Mouse (Mus musculus) lung, embryonic 14.5 days (tissue): Measurements from ENCODE around the gene Prr12. TPM values are rescaled to one million over a fixed set of nuclear protein-coding genes. Genes with fewer than 3 reads are reported as not detected.

ENCODE experiments used
- ATAC-seq: fragments of 200-750 bp; cut with Nextera tagmentation; 2 replicates; pipeline ENCODE4 v1.8.0; 2017; ENCODE audit warnings: mild to moderate bottlenecking, moderate TSS enrichment, moderate library complexity; ENCODE audit not compliant: insufficient read depth
- DNase-seq: peaks from one replicate; pipeline ENCODE4 v3.0.0-alpha.2; 2015
- H3K27ac ChIP-seq: fragments of 300-500 bp; sonication (generic); 2 replicates; pipeline ENCODE4 v1.5.1; 2014; ENCODE audit warnings: low read depth, mild to moderate bottlenecking, moderate library complexity
- H3K27me3 ChIP-seq: fragments of 300-500 bp; sonication (generic); 2 replicates; pipeline ENCODE4 v1.6.1; 2014; ENCODE audit warnings: low read length, control low read depth; ENCODE audit not compliant: insufficient read depth
- H3K36me3 ChIP-seq: fragments of 300-500 bp; sonication (generic); 2 replicates; pipeline ENCODE4 v1.6.1; 2014; ENCODE audit warnings: control low read depth; ENCODE audit not compliant: insufficient read depth
- H3K4me1 ChIP-seq: fragments of 300-500 bp; sonication (generic); 2 replicates; pipeline ENCODE4 v1.6.1; 2014; ENCODE audit warnings: antibody characterized with exemption, control low read depth; ENCODE audit not compliant: insufficient read depth
- H3K4me2 ChIP-seq: fragments of 300-500 bp; sonication (generic); 2 replicates; pipeline ENCODE4 v1.6.1; 2014; ENCODE audit warnings: mild to moderate bottlenecking
- H3K4me3 ChIP-seq: fragments of 300-500 bp; sonication (generic); 2 replicates; pipeline ENCODE4 v1.5.1; 2014; ENCODE audit warnings: low read depth, low read length
- H3K9ac ChIP-seq: fragments of 300-500 bp; sonication (generic); 2 replicates; pipeline ENCODE4 v1.6.1; 2014
- H3K9me3 ChIP-seq: fragments of 300-500 bp; sonication (generic); 2 replicates; pipeline ENCODE4 v1.6.1; 2016; ENCODE audit warnings: low read depth, low read length, control low read depth
- CTCF ChIP-seq: IDR thresholded peaks from 2 replicates; pipeline ENCODE4 v1.5.1; 2016; ENCODE audit warnings: antibody characterized with exemption, low read depth
- WGBS: fragments of 180-500 bp; shearing (Covaris S2); extraction: QIAGEN DNeasy Blood & Tissue Kit; methylation state at CpG from one replicate; pipeline ENCODE4 v1.1.7; 2014; 5-methylcytosine and 5-hydroxymethylcytosine counted together
- polyA plus RNA-seq: library from polyadenylated mRNA; unstranded; fragments of >200 nt; fragmentation: Nextera tagmentation; extraction: Ambion mirVana; gene quantifications from 2 replicates; pipeline ENCODE4 v1.2.1, GENCODE M21; 2014

The Prr12 gene
- polyA plus RNA-seq, 1 experiment from 2014 or later = 16.2 TPM

DNA sequence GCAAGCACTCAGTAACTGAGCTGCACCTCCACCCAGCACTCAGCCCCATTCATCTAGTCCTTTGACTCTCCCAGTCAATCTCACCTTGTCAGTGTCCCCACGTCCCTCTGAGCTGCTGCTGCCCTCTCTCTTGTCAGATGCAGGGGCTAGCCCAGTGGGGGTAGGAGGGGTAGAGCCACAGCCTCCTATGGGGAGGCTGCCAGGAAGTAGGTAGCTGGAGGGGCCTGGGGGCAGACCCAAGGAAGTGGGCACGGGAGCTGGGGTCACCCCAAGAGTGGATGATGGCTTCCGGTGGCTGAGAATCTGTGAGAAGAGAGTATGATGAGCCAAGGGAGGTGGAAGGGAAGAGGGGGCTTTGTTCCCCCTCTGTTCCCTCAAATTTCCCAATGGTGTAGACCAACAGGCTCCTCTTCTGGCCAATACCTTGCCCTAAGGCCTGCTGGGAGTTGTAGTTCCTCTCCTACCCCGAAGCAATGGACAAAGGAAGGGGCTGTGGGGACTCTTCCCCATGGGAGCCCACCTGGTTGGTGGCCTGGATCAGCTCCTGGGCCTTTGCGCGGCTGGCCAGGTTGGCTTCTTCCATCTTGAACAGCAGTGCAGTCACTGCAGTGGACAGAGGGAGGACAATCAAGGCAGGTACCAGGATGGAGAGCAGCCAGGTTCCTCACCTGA, 47.2 kb downstream of the Prr12 start:
- Histone ChIP-seq H3K9ac (no peak overlapping the region), H3K9me3 (no peaks in the 10 kb centered on the region)

DNA sequence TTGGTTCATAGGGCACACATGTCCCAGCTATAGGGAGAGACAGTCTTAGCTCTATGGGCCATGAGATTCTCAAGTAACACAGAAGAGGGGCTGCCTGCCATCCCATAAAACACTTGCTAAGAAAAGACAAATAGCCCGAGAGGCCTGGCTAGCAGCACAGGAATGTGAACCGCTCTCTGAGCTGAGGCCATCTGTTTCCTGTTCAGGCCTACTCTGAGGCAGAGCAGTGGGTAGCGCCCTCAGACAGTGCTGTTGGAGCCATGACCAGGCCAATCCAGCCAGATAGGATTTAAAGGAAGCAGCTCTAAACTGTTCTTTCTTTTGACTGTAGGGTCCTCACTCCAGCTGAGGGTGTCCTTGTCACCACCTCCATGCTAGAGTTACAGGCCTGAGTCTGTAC, 48.1 kb downstream of the Prr12 start:
- H3K36me3 ChIP-seq = peaks cover 100% of the 10 kb centered on the region
- no peak for ATAC-seq
- DNase-seq = peak; percentile 37

More for the DNA sequence above, 47.2 kb downstream of the Prr12 start:
- Histone ChIP-seq H3K4me1 (no peaks in the 10 kb centered on the region), H3K4me3 (no peak overlapping the region), H3K27ac (no peak overlapping the region), H3K27me3 (no peaks in the 10 kb centered on the region), H3K36me3 (peaks cover 100% of the 10 kb centered on the region), H3K4me2 (no peak overlapping the region)
- 75% methylated on average over 6 of the region's 6 CpGs for WGBS
- TF ChIP-seq CTCF = no peak
- DNase-seq (no peak), ATAC-seq (no peak)

DNA sequence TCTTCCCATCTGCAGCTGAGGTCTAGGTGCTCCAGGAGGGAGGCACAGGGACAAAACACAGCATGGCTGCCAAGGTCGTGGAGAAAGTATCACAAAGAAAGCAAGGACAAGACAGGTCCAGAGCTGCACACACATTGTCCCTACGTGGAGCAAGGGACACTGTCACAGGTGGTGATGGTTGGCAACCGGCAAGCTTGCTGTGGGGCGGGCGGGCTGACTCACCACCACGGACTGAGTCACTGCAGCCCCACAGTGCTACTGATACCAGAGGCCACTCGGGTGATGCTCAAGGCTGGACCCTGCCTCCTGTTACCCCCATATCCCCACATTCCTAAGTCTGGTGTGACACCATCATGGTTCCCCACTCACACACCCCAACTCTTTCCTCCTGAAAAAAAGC, 50.2 kb downstream of the Prr12 start:
- Histone ChIP-seq H3K27ac (no peak overlapping the region), H3K4me1 (peaks cover 7% of the 10 kb centered on the region), H3K4me3 (no peak overlapping the region), H3K4me2 (no peak overlapping the region), H3K36me3 (peaks cover 84% of the 10 kb centered on the region), H3K9ac (no peak overlapping the region), H3K9me3 (no peaks in the 10 kb centered on the region), H3K27me3 (no peaks in the 10 kb centered on the region)
- ATAC-seq (no peak), DNase-seq (no peak)
- no peak for TF ChIP-seq CTCF
- WGBS = 84% methylated on average over 7 of the region's 7 CpGs

More for the DNA sequence above, 48.1 kb downstream of the Prr12 start:
- Histone ChIP-seq H3K27ac (no peak overlapping the region), H3K9ac (no peak overlapping the region), H3K9me3 (no peaks in the 10 kb centered on the region), H3K4me1 (no peaks in the 10 kb centered on the region; the same call in 1 of the 2 replicates), H3K4me2 (no peak overlapping the region), H3K4me3 (no peak overlapping the region), H3K27me3 (no peaks in the 10 kb centered on the region)
- TF ChIP-seq CTCF = no peak
- WGBS = 58% methylated on average over 3 of the region's 3 CpGs

DNA sequence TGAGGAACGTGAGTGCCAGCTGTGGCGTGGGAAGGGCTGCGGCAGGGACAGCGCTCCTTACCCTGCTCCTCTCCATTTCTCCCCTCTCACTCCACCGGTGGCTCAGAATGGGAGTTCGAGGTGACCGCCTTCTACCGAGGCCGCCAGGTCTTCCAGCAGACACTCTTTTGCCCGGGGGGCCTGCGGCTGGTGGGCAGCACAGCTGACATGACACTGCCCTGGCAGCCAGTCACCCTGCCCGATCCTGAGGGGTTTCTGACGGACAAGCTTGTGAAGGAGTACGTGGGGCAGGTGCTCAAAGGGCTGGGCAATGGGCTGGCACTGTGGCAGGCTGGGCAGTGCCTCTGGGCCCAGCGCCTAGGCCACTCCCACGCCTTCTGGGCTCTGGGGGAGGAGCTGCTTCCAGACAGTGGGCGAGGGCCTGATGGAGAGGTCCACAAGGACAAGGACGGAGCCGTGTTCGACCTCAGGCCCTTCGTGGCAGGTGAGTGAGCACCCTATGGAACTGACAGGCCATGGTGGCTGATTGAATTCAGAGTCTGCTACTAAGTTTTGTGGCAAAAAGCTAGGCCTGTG, 52.1 kb downstream of the Prr12 start:
- no peak overlapping the region for H3K9ac ChIP-seq
- DNase-seq (no peak), ATAC-seq (no peak)
- H3K27me3 ChIP-seq = no peaks in the 10 kb centered on the region
- no peak overlapping the region for H3K27ac ChIP-seq
- peaks cover 11% of the 10 kb centered on the region for H3K4me1 ChIP-seq
- peak overlapping the region; percentile 97; the same call in 1 of the 2 replicates for H3K4me2 ChIP-seq
- WGBS = 80% methylated on average over 21 of the region's 21 CpGs
- H3K4me3 ChIP-seq = no peak overlapping the region
- H3K9me3 ChIP-seq = no peaks in the 10 kb centered on the region
- peaks cover 71% of the 10 kb centered on the region for H3K36me3 ChIP-seq
- TF ChIP-seq CTCF = no peak

DNA sequence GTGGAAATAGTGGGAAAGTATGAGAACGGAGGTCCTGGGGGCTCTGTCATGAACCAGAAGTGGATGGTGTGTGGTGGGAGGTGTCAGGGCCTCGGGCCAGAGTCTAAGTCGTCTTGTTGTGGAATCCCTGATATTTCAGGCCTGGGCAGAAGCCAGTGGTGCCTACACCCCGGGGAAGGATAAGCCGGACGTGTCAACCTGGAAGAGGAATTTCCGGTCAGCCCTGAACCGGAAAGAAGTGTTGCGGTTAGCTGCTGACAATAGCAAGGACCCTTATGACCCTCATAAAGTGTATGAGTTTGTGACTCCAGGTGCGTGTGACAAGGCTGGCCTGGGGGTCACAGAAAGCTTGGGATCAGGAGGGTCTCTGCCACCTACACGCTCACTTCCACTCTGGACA, 52.9 kb downstream of the Prr12 start:
- 59% methylated on average over 11 of the region's 11 CpGs for WGBS
- DNase-seq (no peak), ATAC-seq (no peak)
- peak overlapping the region; percentile 78; the same call in 1 of the 2 replicates for H3K4me3 ChIP-seq
- H3K4me1 ChIP-seq = peaks cover 11% of the 10 kb centered on the region
- H3K36me3 ChIP-seq = peaks cover 71% of the 10 kb centered on the region
- no peaks in the 10 kb centered on the region for H3K27me3 ChIP-seq
- peak overlapping the region; percentile 97 for H3K4me2 ChIP-seq
- H3K9me3 ChIP-seq = no peaks in the 10 kb centered on the region
- no peak overlapping the region for H3K9ac ChIP-seq
- no peak for TF ChIP-seq CTCF
- peak overlapping the region; percentile 42; the same call in 1 of the 2 replicates for H3K27ac ChIP-seq

DNA sequence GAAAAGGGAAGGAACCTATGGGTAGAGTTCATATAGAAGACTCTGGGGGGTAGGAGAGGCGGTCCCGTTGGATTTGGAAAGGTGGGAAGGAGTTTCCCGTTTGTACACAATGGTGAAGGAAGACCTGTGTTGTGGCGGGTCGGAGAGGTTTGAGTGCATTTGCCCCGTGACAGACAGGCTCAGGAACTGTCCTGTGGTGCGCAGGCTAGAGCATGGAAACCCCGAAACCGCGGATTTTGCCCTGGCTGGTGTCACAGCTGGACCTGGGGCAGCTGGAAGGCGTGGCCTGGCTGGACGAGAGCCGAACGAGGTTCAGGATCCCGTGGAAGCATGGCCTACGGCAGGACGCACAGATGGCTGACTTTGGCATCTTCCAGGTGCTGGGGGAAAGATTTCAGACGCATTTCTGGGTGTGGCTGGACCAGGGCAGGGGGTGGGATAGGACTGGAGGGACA, 54.2 kb downstream of the Prr12 start, which contains the start of gene Bcl2l12:
Bcl2l12 (minus strand) TSS at position 212 of the 455 bp plus-strand sequence.
- peak within 1 kb of the TSS; percentile 90 for H3K27ac ChIP-seq
- peak within 1 kb of the TSS; percentile 97 for H3K4me2 ChIP-seq
- H3K36me3 ChIP-seq = peaks cover 71% of the 10 kb centered on the region
- no peaks in the 10 kb centered on the region for H3K9me3 ChIP-seq
- H3K4me3 ChIP-seq = peak within 1 kb of the TSS; percentile 78
- no peaks in the 10 kb centered on the region for H3K27me3 ChIP-seq
- ATAC-seq (peak; percentile 1; the same call in 1 of the 2 replicates), DNase-seq (peak; percentile 64)
- WGBS = 2% methylated on average over 18 of the region's 18 CpGs
- peaks cover 11% of the 10 kb centered on the region for H3K4me1 ChIP-seq
- TF ChIP-seq CTCF = no peak
- H3K9ac ChIP-seq = peak within 1 kb of the TSS; percentile 75

DNA sequence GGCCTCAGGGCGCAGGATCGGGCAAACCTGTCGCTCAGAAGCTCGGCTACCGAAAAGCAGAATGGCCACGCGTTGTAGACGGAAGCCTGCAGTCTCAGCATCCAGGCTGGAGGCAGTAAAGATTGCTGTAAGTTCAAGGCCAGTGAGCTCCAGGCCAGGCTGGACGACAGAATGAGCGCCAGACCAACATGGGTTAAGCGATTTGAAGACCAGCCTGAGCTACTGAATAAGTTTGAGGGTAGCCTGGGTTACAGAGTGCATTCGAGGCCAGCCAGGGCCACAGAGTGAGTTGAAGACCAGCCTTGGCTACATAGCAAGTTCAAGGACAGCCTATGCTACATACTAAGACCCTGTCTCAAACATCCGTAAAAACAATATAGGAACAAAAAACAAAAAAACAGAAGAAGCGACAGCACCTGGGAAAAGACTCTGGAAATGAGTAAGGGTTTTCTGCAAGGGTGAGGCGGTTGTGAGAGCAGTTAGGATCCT, 54.7 kb downstream of the Prr12 start:
- peak; percentile 2; the same call in 1 of the 2 replicates for ATAC-seq
- 1% methylated on average over 15 of the region's 15 CpGs for WGBS
- H3K36me3 ChIP-seq = peaks cover 71% of the 10 kb centered on the region

More for the DNA sequence above, 54.7 kb downstream of the Prr12 start:
- no peaks in the 10 kb centered on the region for H3K27me3 ChIP-seq
- peak overlapping the region; percentile 97 for H3K4me2 ChIP-seq
- peak overlapping the region; percentile 90 for H3K27ac ChIP-seq
- peak overlapping the region; percentile 75 for H3K9ac ChIP-seq
- H3K4me3 ChIP-seq = peak overlapping the region; percentile 78
- DNase-seq = no peak
- TF ChIP-seq CTCF = no peak
- peaks cover 11% of the 10 kb centered on the region for H3K4me1 ChIP-seq
- no peaks in the 10 kb centered on the region for H3K9me3 ChIP-seq
